Comparison of ENCODE assay signal across 8 mouse cellular contexts in genomic region chr5:143066551-143066958, GRCm38 (mm10). TPM values are rescaled to one million over a fixed set of nuclear protein-coding genes. Genes with fewer than 3 reads are reported as not detected.
A peak's percentile ranks its signal among the peaks of the same experiment; 100 is the strongest.
DNase-seq lines count a peak whose midpoint lies in the region; ATAC-seq and TF ChIP-seq lines count a peak whose summit lies in the region.

No protein-coding gene starts in this region.

- H3K4me1 ChIP-seq in ES-E14 (ENCODE audit: control insufficient read depth in 2 of 2, insufficient read depth in 2 of 2, low read length in 2 of 2, poor library complexity in 1 of 2) = peaks cover 0 to under 1% of the 10 kb centered on the region in 2 experiments; a peak in 2 of 4 replicates
- H3K4me1 ChIP-seq in limb, embryonic 14.5 days (ENCODE audit: control insufficient read depth, insufficient read depth, low read length) = no peaks in the 10 kb centered on the region
- H3K4me1 ChIP-seq in midbrain, embryonic 15.5 days = peaks cover 12% of the 10 kb centered on the region
- H3K4me1 ChIP-seq in thymus, adult 2 months (replicated peaks; ENCODE audit: control insufficient read depth, insufficient read depth, low read length) = no peaks in the 10 kb centered on the region

- no peak overlapping the region for H3K9ac ChIP-seq in ES-E14 (ENCODE audit: insufficient read depth, low read depth, low read length, poor library complexity, severe bottlenecking)
- no peak overlapping the region for H3K9ac ChIP-seq in limb, embryonic 14.5 days (ENCODE audit: low read depth, low read length, severe bottlenecking)
- no peak overlapping the region for H3K9ac ChIP-seq in midbrain, embryonic 15.5 days

- peaks cover 23% of the 10 kb centered on the region for H3K36me3 ChIP-seq in ES-E14 (ENCODE audit: control insufficient read depth, insufficient read depth, low read length, poor library complexity, severe bottlenecking)
- H3K36me3 ChIP-seq in limb, embryonic 14.5 days (ENCODE audit: control insufficient read depth, insufficient read depth, low read length) = peaks cover 67% of the 10 kb centered on the region
- H3K36me3 ChIP-seq in midbrain, embryonic 15.5 days (replicated peaks) = peaks cover 29% of the 10 kb centered on the region; the same call in 1 of the 2 replicates
- peaks cover 5% of the 10 kb centered on the region; the same call in 1 of the 2 replicates for H3K36me3 ChIP-seq in thymus, adult 2 months (ENCODE audit: control insufficient read depth, insufficient read depth, low read length)

- H3K4me2 ChIP-seq in limb, embryonic 14.5 days (replicated peaks; ENCODE audit: low read depth, low read length, severe bottlenecking) = no peak overlapping the region
- H3K4me2 ChIP-seq in midbrain, embryonic 15.5 days = no peak overlapping the region

- DNase-seq in 3T3-L1 (ENCODE audit: low read depth, low spot score) (peak; percentile 96), ES-E14 (ENCODE audit: low read depth, low spot score) (peak; percentile 53)
- DNase-seq in cerebellum, adult 8-10 months = peak; percentile 53
- DNase-seq in limb, embryonic 14.5 days (ENCODE audit: low spot score) = peak; percentile 84
- peak; percentile 63 for DNase-seq in thymus, adult 2 months

- no peaks in the 10 kb centered on the region for H3K27me3 ChIP-seq in limb, embryonic 14.5 days (ENCODE audit: control insufficient read depth, insufficient read depth, low read length)
- H3K27me3 ChIP-seq in midbrain, embryonic 15.5 days (replicated peaks) = no peaks in the 10 kb centered on the region
- no peaks in the 10 kb centered on the region for H3K27me3 ChIP-seq in thymus, adult 2 months (ENCODE audit: control insufficient read depth, insufficient read depth, low read length)

- 47% methylated on average over 1 of the region's 1 CpGs for WGBS in limb, embryonic 14.5 days
- 8% methylated on average over 1 of the region's 1 CpGs for WGBS in midbrain, embryonic 15.5 days
- 15% methylated on average over 1 of the region's 1 CpGs for WGBS in thymus, adult 2 months

- H3K27ac ChIP-seq in ES-E14 (ENCODE audit: insufficient read depth, low read depth, low read length, poor library complexity, severe bottlenecking) = no peak overlapping the region
- no peak overlapping the region for H3K27ac ChIP-seq in limb, embryonic 14.5 days (replicated peaks; ENCODE audit: low read depth, low read length)
- H3K27ac ChIP-seq in midbrain, embryonic 15.5 days = no peak overlapping the region; the same call in 1 of the 2 replicates
- H3K27ac ChIP-seq in thymus, adult 2 months (ENCODE audit: control insufficient read depth, insufficient read depth, low read length) = no peak overlapping the region

- no peak overlapping the region for H3K4me3 ChIP-seq in ES-E14 (ENCODE audit: insufficient read depth in 1 of 2, low read depth in 1 of 2, low read length in 2 of 2, poor library complexity in 1 of 2, severe bottlenecking in 1 of 2)
- H3K4me3 ChIP-seq in limb, embryonic 14.5 days (replicated peaks; ENCODE audit: low read length) = no peak overlapping the region
- no peak overlapping the region for H3K4me3 ChIP-seq in midbrain, embryonic 15.5 days
- no peak overlapping the region for H3K4me3 ChIP-seq in thymus, adult 2 months (ENCODE audit: control insufficient read depth, insufficient read depth, low read length)

- in situ Hi-C loops in ES-E14 (cut with MboI; ENCODE audit: low sequenced_read_pairs in 2 of 2, unreplicated experiment in 2 of 2) = no loop called here

- no peak for TF ChIP-seq CTCF in thymus, adult 2 months (IDR thresholded peaks at IDR 0.05; ENCODE audit: borderline replicate concordance, control insufficient read depth, extremely low read depth, insufficient read depth, low read length, poor library complexity)

- no peak for TF ChIP-seq POLR2A in limb, embryonic 14.5 days (IDR thresholded peaks at IDR 0.05; ENCODE audit: borderline replicate concordance, extremely low read depth, insufficient read depth, insufficient read length)
- TF ChIP-seq POLR2A in thymus, adult 2 months (IDR thresholded peaks at IDR 0.05; ENCODE audit: control insufficient read depth, extremely low read depth, insufficient read depth, low read length, poor library complexity) = no peak

- ATAC-seq in frontal cortex, adult (ENCODE audit: low TSS enrichment) = peak; percentile 72; the same call in 1 of the 2 replicates
- peak; percentile 63 for ATAC-seq in inflammation-experienced regulatory T-cells, adult 6 months
- ATAC-seq in limb, embryonic 14.5 days (ENCODE audit: low FRiP score, low read depth) = no peak
- 0 out of 2 replicates have a peak, but pooled peaks have one; percentile 33 for ATAC-seq in midbrain, embryonic 15.5 days (replicated peaks)

- H3K9me3 ChIP-seq in ES-E14 (ENCODE audit: control insufficient read depth, insufficient read depth, low read depth, low read length) = no peaks in the 10 kb centered on the region
- no peaks in the 10 kb centered on the region for H3K9me3 ChIP-seq in limb, embryonic 14.5 days (ENCODE audit: control insufficient read depth, low read length)
- no peaks in the 10 kb centered on the region for H3K9me3 ChIP-seq in midbrain, embryonic 15.5 days

TF ChIP-seq in ES-E14, 5 proteins besides CTCF, POLR2A, EP300 and RAD21:
- TF ChIP-seq HCFC1 (IDR thresholded peaks at IDR 0.05; ENCODE audit: borderline replicate concordance, insufficient read depth, low read length) = no peak
- peak; percentile 92 for TF ChIP-seq MAFK (IDR thresholded peaks at IDR 0.05; ENCODE audit: insufficient read depth, low read depth, low read length)
- TF ChIP-seq ZC3H11A (IDR thresholded peaks at IDR 0.05; ENCODE audit: borderline replicate concordance, low read depth, low read length) = peak; percentile 42; the same call in 1 of the 2 replicates
TF ChIP-seq in ES-E14: peak in this region for 2.

RNA-seq across cellular contexts. Expression of gene Rnf216, which starts 46.2 kb away (rescaled TPM):
- 17.7 and 23.8 TPM in 2 replicates for total RNA-seq in ES-E14 (2012; rRNA removed)
- 10 to 100 TPM; 31.4 to 41.7 (median 32.2) TPM for polyA plus RNA-seq in inflammation-experienced regulatory T-cells, adult 6 months (2017; shearing (Covaris generic))
- 41.5 and 47.3 TPM in 2 replicates for polyA plus RNA-seq in limb, embryonic 14.5 days (2012; rRNA removed)
- polyA plus RNA-seq in limb, embryonic 14.5 days (2014; fragmentation: Nextera tagmentation; extraction: Ambion mirVana) = 34.2 and 35.1 TPM in 2 replicates
- polyA plus RNA-seq in midbrain, embryonic 15.5 days (2015; fragmentation: Nextera tagmentation; extraction: Ambion mirVana) = 30.6 and 33.6 TPM in 2 replicates
- 16.1 and 17.6 TPM in 2 replicates for polyA plus RNA-seq in thymus, adult 2 months (2012; rRNA removed)
